ENCODE assay signal across 21 mouse cellular contexts in the genomic region with DNA sequence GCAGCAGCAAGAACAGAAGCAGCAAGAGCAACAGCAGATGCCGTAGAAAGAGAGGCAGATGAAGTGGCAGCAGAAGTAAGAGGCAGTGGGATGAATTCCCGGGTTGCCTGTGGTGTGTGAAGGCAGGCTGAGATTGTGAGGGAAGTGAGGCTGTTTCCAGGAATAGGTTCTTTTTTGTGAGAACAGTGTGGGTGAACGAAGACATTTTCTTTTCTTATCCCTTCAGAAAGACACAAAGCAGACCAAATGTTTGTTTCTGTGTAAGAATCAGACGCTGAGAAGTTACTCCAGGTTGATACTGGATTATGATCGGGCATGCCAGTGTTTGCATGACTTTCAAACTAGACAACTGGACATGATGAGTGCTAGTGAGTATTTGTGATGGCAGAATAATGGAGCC. TPM values are rescaled to one million over a fixed set of nuclear protein-coding genes. Genes with fewer than 3 reads are reported as not detected.
DNase-seq lines count a peak whose midpoint lies in the region; ATAC-seq lines count a peak whose summit lies in the region.
"Had no signal": no experiment of that assay in that cellular context is flagged by ENCODE, and none has a peak within 500 bp of the region (broad histone marks: within the 10 kb centered on the region; RNA-seq: fewer than 3 reads in every experiment).

No protein-coding gene starts in this region.

- ATAC-seq in frontal cortex, adult (ENCODE audit: low TSS enrichment), result peak; percentile 96
- no peak for ATAC-seq in activated CD4-positive, CD25-positive, alpha-beta regulatory T cell, adult 4 months
- ATAC-seq: forebrain, embryonic 16.5 days; intestine, embryonic 15.5 days had no signal

- peak; percentile 34 to 35 for DNase-seq in frontal cortex, postnatal 14 days (ENCODE audit: low spot score in 2 of 2)
- DNase-seq in left cerebral cortex, adult 18-20 months (ENCODE audit: low spot score in 2 of 2), result peak; percentile 50 to 61
- peak; percentile 27 for DNase-seq in right cerebral cortex, postnatal 14 days
- DNase-seq in kidney, postnatal 10 days, result no peak
- no peak for DNase-seq in gastrocnemius, postnatal 4 days (ENCODE audit: low spot score in 2 of 2)
- DNase-seq: adrenal gland, adult 2 months; cerebellum, adult 11 months; cerebellum, postnatal 25 days; gastrocnemius, postnatal 36 days; heart, postnatal 14 days; lung, adult 18-20 months; lung, postnatal 4 days had no signal

RNA-seq across cellular contexts. Expression of a gene that starts 52.2 kb away (rescaled TPM):
- total RNA-seq in left cerebral cortex, adult 18-20 months (2021), result 1 to 10 TPM; 1.7 to 1.9 TPM
- not detected for total RNA-seq in gastrocnemius, postnatal 4 days (2021)
- not detected for polyA plus RNA-seq in activated CD4-positive, CD25-positive, alpha-beta regulatory T cell, adult 4 months (2017; shearing (Covaris generic))
- total RNA-seq: adrenal gland, adult 2 months; G1E; gastrocnemius, postnatal 36 days; heart, postnatal 14 days; liver, adult 2 months had no signal
- polyA plus RNA-seq: adrenal gland, adult 2 months; G1E; intestine, embryonic 15.5 days; kidney, embryonic 15.5 days; liver, adult 2 months; spleen, adult 2 months; stomach, embryonic 15.5 days had no signal

Comparison
In these comparisons a context has a peak if more than half of its experiments do, and no peak if none do; other contexts are left out.
1. DNase-seq: peak in frontal cortex, postnatal 14 days (2 of 2), left cerebral cortex, adult 18-20 months (2 of 2) and right cerebral cortex, postnatal 14 days (single experiment); none in kidney, postnatal 10 days (single experiment) and gastrocnemius, postnatal 4 days (0 of 2).